Mouse (Mus musculus) liver, embryonic 14.5 days (tissue): ENCODE measurements around the gene Dohh.

ENCODE experiments used
- CTCF ChIP-seq: IDR thresholded peaks from 2 replicates; pipeline ENCODE4 v1.5.1; 2016; ENCODE audit warnings: antibody characterized with exemption, low read depth, control low read depth
- EP300 ChIP-seq: IDR thresholded peaks from 2 replicates; pipeline ENCODE4 v1.6.1; 2016; ENCODE audit warnings: antibody characterized with exemption, low read depth

- TF ChIP-seq CTCF = no peak
- no peak for TF ChIP-seq EP300
Observed at GRCm38 (mm10) chr10:81393456-81394063, 9.3 kb downstream of the Dohh start.
